Mouse (Mus musculus) limb, embryonic 15.5 days (tissue): ENCODE data around the gene Ccl20. TPM values are rescaled to one million over a fixed set of nuclear protein-coding genes. Genes with fewer than 3 reads are reported as not detected.

Source experiments
- ATAC-seq: fragments of 200-750 bp; cut with Nextera tagmentation; 2 replicates; pipeline ENCODE4 v1.8.0; 2017; ENCODE audit warnings: low read depth, moderate TSS enrichment; ENCODE audit not compliant: insufficient number of reproducible peaks, low FRiP score, low TSS enrichment
- H3K27ac ChIP-seq: fragments of 300-500 bp; sonication (generic); 2 replicates; pipeline ENCODE4 v1.5.1; 2015; ENCODE audit warnings: moderate library complexity, mild to moderate bottlenecking, inconsistent platforms
- H3K27me3 ChIP-seq: fragments of 300-500 bp; sonication (generic); 2 replicates; pipeline ENCODE4 v1.6.1; 2015; ENCODE audit warnings: inconsistent platforms
- H3K36me3 ChIP-seq: fragments of 300-500 bp; sonication (generic); 2 replicates; pipeline ENCODE4 v1.6.1; 2015; ENCODE audit warnings: inconsistent platforms
- H3K4me1 ChIP-seq: fragments of 300-500 bp; sonication (generic); 2 replicates; pipeline ENCODE4 v1.6.1; 2015; ENCODE audit warnings: inconsistent platforms
- H3K4me2 ChIP-seq: fragments of 300-500 bp; sonication (generic); 2 replicates; pipeline ENCODE4 v1.6.1; 2015; ENCODE audit warnings: mild to moderate bottlenecking, inconsistent platforms
- H3K4me3 ChIP-seq: fragments of 300-500 bp; sonication (generic); 2 replicates; pipeline ENCODE4 v1.5.1; 2015; ENCODE audit warnings: mild to moderate bottlenecking, inconsistent platforms
- H3K9ac ChIP-seq: fragments of 300-500 bp; sonication (generic); 2 replicates; pipeline ENCODE4 v1.6.1; 2015; ENCODE audit warnings: inconsistent platforms
- H3K9me3 ChIP-seq: fragments of 300-500 bp; sonication (generic); 2 replicates; pipeline ENCODE4 v1.6.1; 2016; ENCODE audit warnings: inconsistent platforms
- WGBS: fragments of 180-500 bp; shearing (Covaris S2); methylation state at CpG from one replicate; pipeline ENCODE4 v1.1.7; 2015; 5-methylcytosine and 5-hydroxymethylcytosine counted together
- polyA plus RNA-seq: library from polyadenylated mRNA; unstranded; fragments of >200 nt; fragmentation: Nextera tagmentation; extraction: Ambion mirVana; gene quantifications from 2 replicates; pipeline ENCODE4 v1.2.1, GENCODE M21; 2015

The Ccl20 gene
- not detected in 2 replicates for polyA plus RNA-seq

DNA sequence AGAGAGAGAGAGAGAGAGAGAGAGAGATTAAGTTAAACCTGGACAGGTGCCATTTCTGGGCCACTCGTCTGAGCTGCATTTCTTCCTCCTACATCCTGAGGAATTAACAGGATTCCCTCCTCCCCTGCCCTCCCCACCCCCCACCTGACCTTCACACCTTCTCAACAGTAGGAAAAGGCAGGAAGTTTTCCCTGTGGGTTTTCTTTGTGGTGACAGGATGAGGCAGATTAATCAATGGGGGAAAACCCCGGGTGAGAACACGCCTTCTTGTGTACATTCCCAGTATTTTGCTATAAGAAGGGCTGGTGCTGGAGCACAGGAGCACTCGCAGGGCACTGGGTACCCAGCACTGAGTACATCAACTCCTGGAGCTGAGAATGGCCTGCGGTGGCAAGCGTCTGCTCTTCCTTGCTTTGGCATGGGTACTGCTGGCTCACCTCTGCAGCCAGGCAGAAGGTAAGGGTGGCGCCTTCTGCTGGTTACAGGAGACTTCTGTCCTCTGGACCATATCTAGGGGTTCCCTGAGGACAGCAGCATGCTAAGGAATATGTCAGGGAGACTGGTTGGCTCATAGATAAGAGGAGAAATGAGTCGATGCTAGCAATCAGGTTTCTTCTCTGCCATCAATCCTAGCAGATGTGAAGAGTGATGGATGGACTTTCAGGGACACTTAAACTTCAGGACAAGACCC, at the start of gene Ccl20:
Ccl20 (plus strand) TSS at position 320 of the 691 bp plus-strand sequence.
- Histone ChIP-seq H3K4me1 (no peaks in the 10 kb centered on the region), H3K4me2 (no peak within 1 kb of the TSS), H3K27me3 (no peaks in the 10 kb centered on the region), H3K9ac (no peak within 1 kb of the TSS), H3K36me3 (no peaks in the 10 kb centered on the region), H3K27ac (no peak within 1 kb of the TSS), H3K4me3 (no peak within 1 kb of the TSS), H3K9me3 (no peaks in the 10 kb centered on the region)
- no peak for ATAC-seq
- 33% methylated on average over 8 of the region's 8 CpGs for WGBS

DNA sequence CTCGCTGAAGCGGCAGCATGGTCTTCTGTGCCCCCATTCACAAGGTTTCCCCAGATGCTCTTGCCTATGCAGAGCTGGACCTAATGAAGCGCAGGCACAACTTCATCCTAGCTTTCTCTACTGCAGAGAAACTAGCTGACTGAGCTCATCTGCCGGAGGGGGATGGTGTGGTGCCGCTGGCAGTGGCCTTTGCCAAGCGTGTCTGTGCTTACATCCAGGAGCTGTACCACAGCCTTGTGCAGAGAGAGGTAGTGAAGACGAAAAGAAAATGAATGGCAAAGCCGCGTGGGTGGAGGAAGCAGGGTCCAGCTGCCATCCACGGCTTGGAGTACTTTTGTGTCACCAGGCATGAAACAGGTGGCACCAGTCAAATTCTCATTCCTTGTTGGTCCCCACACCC, 49.4 kb upstream of the Ccl20 start:
- Histone ChIP-seq H3K4me2 (no peak overlapping the region), H3K4me3 (no peak overlapping the region), H3K4me1 (no peaks in the 10 kb centered on the region), H3K27me3 (no peaks in the 10 kb centered on the region), H3K36me3 (no peaks in the 10 kb centered on the region), H3K27ac (no peak overlapping the region), H3K9ac (no peak overlapping the region), H3K9me3 (no peaks in the 10 kb centered on the region)
- no peak for ATAC-seq
- WGBS, result 87% methylated on average over 10 of the region's 10 CpGs

DNA sequence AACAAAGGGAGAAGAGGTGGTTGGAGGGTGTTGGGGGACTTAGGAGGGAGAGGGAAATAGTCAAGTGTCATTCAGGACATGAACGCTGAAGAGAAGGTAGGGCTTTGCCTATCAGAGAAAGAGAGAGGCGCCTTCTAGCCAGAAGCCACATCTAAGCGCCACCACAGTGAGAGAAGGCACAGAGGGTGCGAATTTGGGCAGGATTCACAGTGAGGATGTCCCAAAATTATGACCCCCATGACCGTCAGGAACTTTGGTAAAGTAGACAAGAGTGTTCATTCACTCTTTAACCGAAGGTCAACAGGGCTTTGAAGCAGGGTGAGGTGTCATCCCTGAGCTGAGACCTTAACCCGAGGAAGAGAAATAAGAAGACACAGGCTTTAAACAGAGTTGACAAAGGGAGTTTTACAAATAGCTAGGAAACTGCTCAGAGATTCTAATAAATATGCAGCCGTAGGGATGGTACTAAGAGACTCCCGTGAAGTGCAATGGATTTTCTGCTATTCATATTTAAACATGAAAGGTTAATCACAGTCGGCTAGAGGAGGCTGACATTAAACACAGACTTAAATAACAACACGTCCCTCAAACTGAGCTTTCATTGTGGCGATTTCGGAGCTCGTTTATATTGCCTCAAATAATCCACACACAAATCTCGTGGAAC, 40.9 kb upstream of the Ccl20 start:
- H3K27me3 ChIP-seq, result no peaks in the 10 kb centered on the region
- WGBS, result 44% methylated on average over 15 of the region's 15 CpGs
- ATAC-seq, result no peak
- no peaks in the 10 kb centered on the region for H3K4me1 ChIP-seq
- H3K4me2 ChIP-seq, result peak overlapping the region; percentile 30
- H3K36me3 ChIP-seq, result no peaks in the 10 kb centered on the region
- no peak overlapping the region for H3K9ac ChIP-seq
- no peak overlapping the region for H3K27ac ChIP-seq
- no peaks in the 10 kb centered on the region for H3K9me3 ChIP-seq
- peak overlapping the region; percentile 27 for H3K4me3 ChIP-seq

DNA sequence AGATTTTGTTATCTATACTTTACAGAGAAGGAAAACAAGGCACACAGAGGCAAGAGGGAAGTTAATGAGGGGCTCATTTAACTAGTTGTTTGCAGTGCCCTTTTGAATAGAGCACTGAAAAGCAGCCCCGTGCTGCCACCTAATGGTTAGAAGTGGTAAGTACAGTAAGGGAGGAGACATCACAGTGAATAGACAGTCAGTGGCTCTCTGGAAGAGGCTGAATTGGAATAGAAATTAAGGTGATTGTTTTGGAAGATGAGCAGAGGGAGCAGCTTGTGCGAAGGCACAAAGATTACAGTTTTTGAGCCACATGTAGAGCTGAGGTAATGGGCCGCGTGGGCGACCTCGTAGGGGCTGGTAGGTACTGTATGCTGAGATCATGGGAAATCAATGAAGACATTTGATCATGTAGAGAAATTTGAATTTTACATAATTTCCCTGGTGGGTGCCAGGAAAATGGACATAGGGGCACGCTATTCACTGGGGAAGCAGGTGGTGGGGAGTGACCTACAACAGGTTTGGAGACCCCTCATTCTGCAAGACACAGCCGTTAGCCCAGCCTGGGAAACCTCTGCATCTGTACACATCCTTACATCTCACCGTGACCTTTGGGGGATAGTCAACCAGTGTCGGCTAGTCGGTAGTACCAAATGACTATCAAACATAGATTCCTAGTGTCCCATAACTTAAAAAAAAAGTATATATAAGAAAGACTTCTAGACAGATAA, 40.2 kb upstream of the Ccl20 start:
- Histone ChIP-seq H3K27me3 (no peaks in the 10 kb centered on the region), H3K4me1 (no peaks in the 10 kb centered on the region), H3K4me3 (peak overlapping the region; percentile 27), H3K9me3 (no peaks in the 10 kb centered on the region), H3K9ac (no peak overlapping the region), H3K4me2 (peak overlapping the region; percentile 30), H3K36me3 (no peaks in the 10 kb centered on the region), H3K27ac (no peak overlapping the region)
- ATAC-seq, result no peak
- 44% methylated on average over 11 of the region's 11 CpGs for WGBS

DNA sequence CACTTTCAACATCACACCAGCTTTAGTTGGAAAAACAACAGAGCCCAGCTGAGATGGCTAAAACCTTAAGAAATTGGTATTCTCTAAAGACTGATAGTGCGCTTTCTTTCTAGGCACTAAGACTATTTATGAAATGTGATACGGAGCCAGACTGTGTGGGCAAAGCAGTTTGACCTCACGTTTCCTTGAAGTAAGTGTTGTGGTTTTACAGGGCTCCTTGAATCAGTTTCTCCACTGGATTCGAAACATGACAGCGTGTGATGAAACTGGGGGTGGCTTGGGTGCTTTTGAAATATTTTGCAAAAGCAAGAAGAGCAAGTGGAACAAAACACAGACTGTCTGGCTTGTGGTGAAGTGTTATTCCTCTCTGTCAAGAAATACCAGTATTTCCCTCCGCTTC, 39.5 kb upstream of the Ccl20 start:
- Histone ChIP-seq H3K27me3 (no peaks in the 10 kb centered on the region), H3K36me3 (no peaks in the 10 kb centered on the region), H3K4me3 (no peak overlapping the region), H3K27ac (no peak overlapping the region), H3K4me2 (no peak overlapping the region), H3K9ac (no peak overlapping the region), H3K9me3 (no peaks in the 10 kb centered on the region), H3K4me1 (no peaks in the 10 kb centered on the region)
- WGBS, result 67% methylated on average over 6 of the region's 6 CpGs
- ATAC-seq, result no peak

DNA sequence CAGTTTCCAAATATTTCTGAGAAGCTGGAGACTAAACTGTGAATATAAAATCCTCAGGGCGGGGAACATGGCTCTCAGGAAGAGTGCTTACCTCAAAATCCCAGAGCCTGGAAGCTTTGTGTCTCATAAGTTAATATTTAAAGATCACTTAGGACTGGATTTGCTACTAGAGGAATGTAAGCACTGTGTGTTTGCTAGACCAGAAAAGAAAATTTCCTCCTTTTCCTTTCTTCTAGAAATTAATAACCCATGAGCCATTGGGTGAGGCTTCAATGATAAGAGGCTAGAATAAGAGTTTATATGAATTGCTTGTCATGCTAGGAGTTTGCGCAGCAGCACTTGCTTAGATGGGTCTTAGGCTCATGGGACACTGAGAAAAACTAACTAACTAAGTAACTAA, 31.8 kb upstream of the Ccl20 start:
- no peak for ATAC-seq
- no peaks in the 10 kb centered on the region for H3K4me1 ChIP-seq
- H3K27ac ChIP-seq, result no peak overlapping the region
- 90% methylated on average over 2 of the region's 2 CpGs for WGBS
- no peaks in the 10 kb centered on the region for H3K36me3 ChIP-seq
- no peaks in the 10 kb centered on the region for H3K9me3 ChIP-seq
- H3K9ac ChIP-seq, result no peak overlapping the region
- no peak overlapping the region for H3K4me3 ChIP-seq
- H3K4me2 ChIP-seq, result no peak overlapping the region
- H3K27me3 ChIP-seq, result no peaks in the 10 kb centered on the region

DNA sequence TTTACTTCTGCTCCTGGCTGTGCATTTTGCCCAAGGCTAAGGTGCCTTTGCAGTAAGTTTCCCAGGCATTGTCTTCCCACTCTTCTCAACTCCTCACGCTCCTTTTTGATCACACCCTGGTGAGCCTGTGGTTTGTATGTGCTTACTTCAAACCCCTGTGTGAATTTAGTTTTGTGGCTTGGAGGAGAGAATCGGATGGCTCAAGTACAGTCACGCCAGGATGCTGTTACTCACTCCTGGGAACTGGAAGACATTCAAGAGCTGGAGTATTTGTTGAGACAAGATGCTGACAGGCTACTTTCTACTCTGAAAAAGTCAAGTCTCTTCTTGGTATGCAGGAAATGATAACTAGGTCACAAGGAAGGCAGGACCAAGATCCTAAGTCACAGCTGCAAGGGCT, 25.3 kb upstream of the Ccl20 start:
- 63% methylated on average over 3 of the region's 3 CpGs for WGBS
- Histone ChIP-seq H3K4me3 (no peak overlapping the region), H3K36me3 (no peaks in the 10 kb centered on the region), H3K9ac (no peak overlapping the region), H3K4me1 (no peaks in the 10 kb centered on the region), H3K9me3 (no peaks in the 10 kb centered on the region), H3K27me3 (no peaks in the 10 kb centered on the region), H3K27ac (no peak overlapping the region), H3K4me2 (no peak overlapping the region)
- ATAC-seq, result no peak

DNA sequence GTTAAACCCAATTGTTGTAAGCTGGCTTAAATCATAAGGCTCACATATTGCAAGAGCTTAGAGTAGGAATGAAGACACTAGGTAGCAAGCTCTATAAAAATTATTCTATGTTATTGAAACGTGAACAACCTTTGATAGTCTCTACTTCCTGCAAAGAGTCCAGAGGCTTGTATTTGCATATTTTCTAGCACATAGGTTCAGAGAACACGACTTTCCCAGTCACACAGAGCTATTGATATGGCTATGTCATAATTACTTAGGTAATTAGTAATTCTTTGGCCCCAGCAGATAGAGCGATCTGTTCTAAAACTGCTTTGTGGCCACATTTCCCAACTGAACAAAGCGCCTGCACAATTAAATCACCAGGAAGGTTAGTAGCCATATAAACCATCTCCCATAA, 19.6 kb upstream of the Ccl20 start:
- ATAC-seq, result no peak
- Histone ChIP-seq H3K27me3 (no peaks in the 10 kb centered on the region), H3K9ac (no peak overlapping the region), H3K4me2 (no peak overlapping the region), H3K9me3 (no peaks in the 10 kb centered on the region), H3K36me3 (no peaks in the 10 kb centered on the region), H3K4me1 (no peaks in the 10 kb centered on the region), H3K4me3 (no peak overlapping the region), H3K27ac (no peak overlapping the region)
- WGBS, result 42% methylated on average over 4 of the region's 4 CpGs

DNA sequence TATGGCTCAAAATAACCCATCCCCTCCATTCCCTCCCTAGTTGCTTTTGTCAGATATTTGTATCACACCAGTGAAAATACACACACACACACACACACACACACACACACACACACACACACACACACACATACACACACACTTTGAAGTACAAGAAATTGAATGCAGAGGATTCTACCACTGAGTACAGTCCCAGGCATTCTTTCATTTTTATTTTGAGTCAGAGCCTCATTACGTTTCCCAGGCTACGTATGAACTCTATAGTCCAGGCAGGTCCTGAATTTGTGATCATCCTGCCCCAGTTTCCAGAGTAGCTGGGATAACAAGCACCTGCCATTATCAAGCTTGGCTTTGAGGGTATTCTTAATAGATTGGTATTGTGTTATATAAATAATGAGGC, 17.4 kb upstream of the Ccl20 start:
- H3K36me3 ChIP-seq, result no peaks in the 10 kb centered on the region
- no peaks in the 10 kb centered on the region for H3K4me1 ChIP-seq
- whole genome bisulfite sequencing, result 83% methylated on average over 2 of the region's 2 CpGs
- no peak overlapping the region for H3K9ac ChIP-seq
- no peak overlapping the region for H3K27ac ChIP-seq
- H3K4me2 ChIP-seq, result no peak overlapping the region
- ATAC-seq, result no peak
- no peaks in the 10 kb centered on the region for H3K9me3 ChIP-seq
- H3K27me3 ChIP-seq, result no peaks in the 10 kb centered on the region
- no peak overlapping the region for H3K4me3 ChIP-seq

DNA sequence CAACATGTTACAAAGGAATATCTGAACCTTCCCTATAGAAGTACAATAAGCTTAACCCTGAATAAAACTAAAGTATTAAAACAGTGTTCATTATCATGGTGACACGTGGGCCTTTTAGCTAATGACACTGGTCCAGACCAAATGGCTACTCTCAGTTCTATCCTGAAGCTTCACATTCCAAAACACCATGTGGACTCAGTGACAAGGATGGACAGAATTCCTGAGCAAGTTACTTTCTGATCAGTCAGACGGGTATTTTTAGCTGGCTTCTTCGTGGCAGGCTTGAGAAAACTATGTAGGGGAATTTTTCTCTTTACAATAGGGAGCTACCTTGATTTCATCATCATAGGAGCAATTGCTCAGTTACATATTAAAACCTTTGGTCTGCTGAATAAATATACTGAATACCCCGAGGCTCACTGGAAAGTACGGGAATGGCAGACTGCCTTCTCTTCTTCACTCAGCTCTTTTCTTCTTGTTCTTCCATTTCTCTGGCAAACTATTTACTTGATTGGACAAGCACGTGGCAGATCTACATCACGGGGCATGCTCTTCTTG, 16.9 kb upstream of the Ccl20 start:
- no peak for ATAC-seq
- H3K27ac ChIP-seq, result no peak overlapping the region
- no peaks in the 10 kb centered on the region for H3K4me1 ChIP-seq
- no peaks in the 10 kb centered on the region for H3K9me3 ChIP-seq
- no peak overlapping the region for H3K9ac ChIP-seq
- no peak overlapping the region for H3K4me2 ChIP-seq
- H3K27me3 ChIP-seq, result no peaks in the 10 kb centered on the region
- WGBS, result 63% methylated on average over 7 of the region's 7 CpGs
- no peaks in the 10 kb centered on the region for H3K36me3 ChIP-seq
- H3K4me3 ChIP-seq, result no peak overlapping the region

DNA sequence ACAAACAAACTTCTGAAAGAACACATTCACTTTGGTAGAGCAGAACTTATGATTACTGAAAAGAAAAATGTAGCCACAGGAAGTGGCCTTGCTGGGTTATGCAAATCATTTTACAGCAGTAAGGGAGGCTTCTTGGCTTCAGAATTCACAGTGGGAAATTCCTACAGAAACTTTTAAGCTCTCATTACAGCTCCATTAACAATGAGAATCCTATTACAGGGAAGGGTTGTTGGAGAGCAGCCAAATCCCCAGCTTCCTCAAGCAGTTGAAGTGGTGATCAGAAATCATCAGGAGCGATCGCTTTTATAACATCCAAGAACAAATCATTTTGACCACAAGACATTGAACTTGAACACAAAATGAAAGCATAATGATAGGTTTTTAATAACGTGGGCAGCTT, 14.7 kb upstream of the Ccl20 start:
- WGBS, result 19% methylated on average over 3 of the region's 3 CpGs
- H3K4me1 ChIP-seq, result no peaks in the 10 kb centered on the region
- no peak overlapping the region for H3K4me3 ChIP-seq
- no peaks in the 10 kb centered on the region for H3K36me3 ChIP-seq
- H3K9me3 ChIP-seq, result no peaks in the 10 kb centered on the region
- H3K4me2 ChIP-seq, result no peak overlapping the region
- H3K27ac ChIP-seq, result no peak overlapping the region
- no peaks in the 10 kb centered on the region for H3K27me3 ChIP-seq
- H3K9ac ChIP-seq, result no peak overlapping the region
- ATAC-seq, result no peak

DNA sequence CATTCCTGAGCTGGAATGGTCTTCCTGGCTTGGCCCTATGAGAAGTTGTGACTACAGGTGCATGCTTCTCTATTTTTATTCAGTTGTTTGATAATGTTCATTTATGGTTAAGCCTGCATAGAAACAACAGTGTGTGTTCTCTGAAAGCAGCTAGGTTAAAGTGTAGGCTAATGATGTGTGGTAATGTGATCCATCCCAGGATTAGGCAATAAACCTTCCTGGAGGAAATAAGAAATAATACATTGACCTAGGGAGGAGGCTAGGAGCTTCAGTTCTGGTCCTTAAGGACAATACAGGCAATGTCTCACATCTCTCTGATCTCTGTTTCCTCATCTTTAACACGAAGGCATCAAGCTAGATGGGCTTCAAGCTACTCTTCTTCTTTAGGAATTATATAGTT, 11.1 kb upstream of the Ccl20 start:
- Histone ChIP-seq H3K4me2 (no peak overlapping the region), H3K4me3 (no peak overlapping the region), H3K27ac (no peak overlapping the region), H3K9me3 (no peaks in the 10 kb centered on the region), H3K4me1 (no peaks in the 10 kb centered on the region), H3K9ac (no peak overlapping the region), H3K36me3 (no peaks in the 10 kb centered on the region), H3K27me3 (no peaks in the 10 kb centered on the region)
- ATAC-seq, result no peak
- 64% methylated on average over 1 of the region's 1 CpGs for WGBS
